Mouse (Mus musculus): ENCODE measurements at regions not wholly inside any gene's neighbourhood (a gene's known extent, or its start where the extent isn't known, plus 50 kb on each side); places are given as distances from the start of the nearest gene placed in this dataset.
A peak's percentile ranks its signal among the peaks of the same experiment; 100 is the strongest.

DNA sequence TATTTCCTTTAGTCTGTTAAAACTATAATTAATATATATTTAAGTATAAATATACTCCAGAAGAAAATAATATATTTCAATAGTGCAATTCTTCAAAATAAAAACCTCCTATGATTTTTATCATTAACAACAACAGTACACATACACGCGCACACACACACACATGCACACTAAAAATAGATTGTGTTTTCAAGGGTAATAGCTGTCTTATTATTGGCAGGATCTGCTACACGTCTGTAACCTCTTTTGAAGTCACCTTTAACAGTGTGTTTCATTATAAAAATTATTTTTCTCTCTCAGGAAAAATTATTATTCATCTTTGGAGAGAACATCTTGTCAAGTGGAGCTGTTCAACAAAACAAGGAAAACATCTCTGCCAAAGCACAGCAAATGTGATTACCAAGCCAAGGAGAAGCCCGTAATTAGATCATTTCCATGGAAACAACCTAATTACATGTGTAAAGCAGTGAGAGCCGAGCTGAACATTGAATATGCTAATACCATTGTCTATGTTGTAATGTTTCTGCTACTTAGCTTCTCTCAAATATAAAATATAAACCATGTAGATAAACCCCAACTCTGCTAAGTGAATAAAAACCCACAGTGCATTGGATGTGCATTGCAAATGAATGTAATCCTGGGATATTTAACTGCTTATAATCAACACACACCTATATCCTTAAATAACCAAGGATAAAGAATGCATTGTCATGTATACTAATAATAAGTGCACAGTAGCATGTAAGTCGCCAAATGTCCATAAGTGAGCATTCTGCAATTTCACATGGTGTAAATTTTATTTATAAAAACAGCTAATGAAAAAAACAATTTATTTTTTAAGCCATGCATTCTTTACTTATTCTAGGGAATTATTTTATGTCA, 719.4 kb upstream of the Tbl1xr1 start:
- no peaks in the 10 kb centered on the region for H3K79me2 ChIP-seq (ENCODE audit: control insufficient read depth, insufficient read depth, low read length)
- no peaks in the 10 kb centered on the region for H3K36me3 ChIP-seq (ENCODE audit: control insufficient read depth, insufficient read depth, low read length)
- no peaks in the 10 kb centered on the region for H3K4me1 ChIP-seq (ENCODE audit: control insufficient read depth, insufficient read depth, low read length)
- no peak for TF ChIP-seq CTCF (IDR thresholded peaks at IDR 0.05; ENCODE audit: low read depth, low read length)
- no peak for TF ChIP-seq POLR2A (IDR thresholded peaks at IDR 0.05; ENCODE audit: extremely low read depth, insufficient read depth, low read length)
- WGBS: 85% methylated on average over 6 of the region's 6 CpGs
- no peak overlapping the region for H3K4me3 ChIP-seq (ENCODE audit: insufficient read depth, low read depth, low read length)
- DNase-seq (ENCODE audit: extremely low read depth, low read depth, low spot score): no peak
- no peak overlapping the region for H3K9ac ChIP-seq (ENCODE audit: low read depth, low read length)
- no peaks in the 10 kb centered on the region for H3K27me3 ChIP-seq (ENCODE audit: control insufficient read depth, insufficient read depth, low read length)
- H3K27ac ChIP-seq (replicated peaks; ENCODE audit: insufficient read depth, low read depth, low read length): no peak overlapping the region

DNA sequence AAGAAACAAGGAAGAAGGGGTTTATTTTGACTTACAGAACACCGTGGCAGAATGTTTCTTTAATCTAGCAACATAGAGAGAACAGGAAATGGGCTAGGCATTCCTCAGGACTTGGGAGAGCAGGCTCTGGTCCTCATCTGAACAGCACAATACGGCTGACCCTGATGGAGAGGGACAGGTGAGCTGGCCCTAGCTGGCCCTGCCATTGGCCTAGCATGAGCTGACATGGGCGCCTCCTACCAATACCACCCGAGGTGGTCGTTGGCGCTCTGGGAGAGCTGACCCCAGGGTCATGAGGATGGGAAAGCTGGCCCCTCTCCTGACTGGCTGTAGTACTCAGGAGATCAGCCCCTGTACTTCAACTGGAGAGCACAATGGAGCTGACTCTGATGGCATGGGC, 718.4 kb upstream of the Tbl1xr1 start:
- TF ChIP-seq POLR2A (IDR thresholded peaks at IDR 0.05; ENCODE audit: extremely low read depth, insufficient read depth, low read length) (no peak), CTCF (IDR thresholded peaks at IDR 0.05; ENCODE audit: low read depth, low read length) (no peak)
- DNase-seq (ENCODE audit: extremely low read depth, low read depth, low spot score): no peak
- no peak overlapping the region for H3K27ac ChIP-seq (replicated peaks; ENCODE audit: insufficient read depth, low read depth, low read length)
- 86% methylated on average over 6 of the region's 6 CpGs for WGBS
- no peaks in the 10 kb centered on the region for H3K36me3 ChIP-seq (ENCODE audit: control insufficient read depth, insufficient read depth, low read length)
- no peaks in the 10 kb centered on the region for H3K79me2 ChIP-seq (ENCODE audit: control insufficient read depth, insufficient read depth, low read length)
- no peak overlapping the region for H3K9ac ChIP-seq (ENCODE audit: low read depth, low read length)
- no peaks in the 10 kb centered on the region for H3K4me1 ChIP-seq (ENCODE audit: control insufficient read depth, insufficient read depth, low read length)
- no peak overlapping the region for H3K4me3 ChIP-seq (ENCODE audit: insufficient read depth, low read depth, low read length)
- H3K27me3 ChIP-seq (ENCODE audit: control insufficient read depth, insufficient read depth, low read length): no peaks in the 10 kb centered on the region

GRCm38 (mm10) chr3:21361069-21361468, 715.4 kb upstream of the Tbl1xr1 start:
- Histone ChIP-seq H3K27me3 (ENCODE audit: control insufficient read depth, insufficient read depth, low read length) (no peaks in the 10 kb centered on the region), H3K79me2 (ENCODE audit: control insufficient read depth, insufficient read depth, low read length) (no peaks in the 10 kb centered on the region), H3K36me3 (ENCODE audit: control insufficient read depth, insufficient read depth, low read length) (no peaks in the 10 kb centered on the region), H3K9ac (ENCODE audit: low read depth, low read length) (no peak overlapping the region), H3K4me1 (ENCODE audit: control insufficient read depth, insufficient read depth, low read length) (no peaks in the 10 kb centered on the region), H3K27ac (replicated peaks; ENCODE audit: insufficient read depth, low read depth, low read length) (no peak overlapping the region), H3K4me3 (ENCODE audit: insufficient read depth, low read depth, low read length) (no peak overlapping the region)
- no peak for DNase-seq (ENCODE audit: extremely low read depth, low read depth, low spot score)
- WGBS: 89% methylated on average over 3 of the region's 3 CpGs
- TF ChIP-seq POLR2A (IDR thresholded peaks at IDR 0.05; ENCODE audit: extremely low read depth, insufficient read depth, low read length): no peak
- TF ChIP-seq CTCF (IDR thresholded peaks at IDR 0.05; ENCODE audit: low read depth, low read length): no peak

DNA sequence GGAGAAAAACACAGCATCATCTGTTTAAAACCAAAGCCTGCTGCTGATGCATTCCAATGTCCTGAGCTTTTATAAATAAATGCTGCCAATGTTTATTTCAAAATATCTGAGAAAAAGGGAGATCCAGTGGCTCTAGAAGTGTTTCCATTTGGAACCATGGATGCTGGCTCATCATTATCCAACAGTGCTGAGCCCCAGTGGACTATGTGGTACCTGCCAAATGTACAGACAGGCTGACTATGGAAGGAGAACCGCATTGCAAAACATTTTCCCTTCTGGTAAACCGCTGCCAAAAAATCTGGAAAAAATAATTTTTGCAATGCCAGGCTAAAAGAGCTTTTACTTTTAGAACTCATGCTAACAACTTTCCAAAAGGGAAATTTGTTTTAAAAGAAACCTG, 696.6 kb upstream of the Tbl1xr1 start:
- Histone ChIP-seq H3K79me2 (ENCODE audit: control insufficient read depth, insufficient read depth, low read length) (no peaks in the 10 kb centered on the region), H3K4me1 (ENCODE audit: control insufficient read depth, insufficient read depth, low read length) (no peaks in the 10 kb centered on the region; the same call in 1 of the 2 replicates), H3K9ac (ENCODE audit: low read depth, low read length) (no peak overlapping the region), H3K27ac (replicated peaks; ENCODE audit: insufficient read depth, low read depth, low read length) (no peak overlapping the region), H3K4me3 (ENCODE audit: insufficient read depth, low read depth, low read length) (no peak overlapping the region), H3K36me3 (ENCODE audit: control insufficient read depth, insufficient read depth, low read length) (no peaks in the 10 kb centered on the region), H3K27me3 (ENCODE audit: control insufficient read depth, insufficient read depth, low read length) (no peaks in the 10 kb centered on the region)
- 87% methylated on average over 2 of the region's 2 CpGs for WGBS
- TF ChIP-seq CTCF (IDR thresholded peaks at IDR 0.05; ENCODE audit: low read depth, low read length): no peak
- no peak for TF ChIP-seq POLR2A (IDR thresholded peaks at IDR 0.05; ENCODE audit: extremely low read depth, insufficient read depth, low read length)
- DNase-seq (ENCODE audit: extremely low read depth, low read depth, low spot score): peak; percentile 20

DNA sequence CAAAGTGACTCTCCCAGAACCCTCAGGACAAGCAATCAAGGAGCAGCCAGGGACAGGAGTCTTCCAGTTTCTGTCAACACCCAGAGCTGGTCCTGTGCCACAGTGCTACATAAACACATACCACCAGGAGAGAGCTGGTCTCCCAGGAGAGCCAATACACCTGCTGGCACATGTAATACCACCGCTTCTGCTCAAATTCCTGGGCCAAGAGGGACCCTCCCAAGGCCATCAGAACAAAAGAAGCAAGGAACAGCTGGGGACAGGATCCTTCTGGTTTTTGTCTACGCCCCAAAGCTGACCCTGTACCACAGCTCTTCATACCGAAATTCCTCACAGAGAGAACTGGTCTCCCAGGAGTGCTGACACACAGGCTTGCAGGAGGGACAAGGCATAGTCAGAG, 695.4 kb upstream of the Tbl1xr1 start:
- no peak for DNase-seq (ENCODE audit: extremely low read depth, low read depth, low spot score)
- H3K36me3 ChIP-seq (ENCODE audit: control insufficient read depth, insufficient read depth, low read length): no peaks in the 10 kb centered on the region
- no peaks in the 10 kb centered on the region for H3K27me3 ChIP-seq (ENCODE audit: control insufficient read depth, insufficient read depth, low read length)
- H3K4me3 ChIP-seq (ENCODE audit: insufficient read depth, low read depth, low read length): no peak overlapping the region
- H3K79me2 ChIP-seq (ENCODE audit: control insufficient read depth, insufficient read depth, low read length): no peaks in the 10 kb centered on the region
- no peaks in the 10 kb centered on the region; the same call in 1 of the 2 replicates for H3K4me1 ChIP-seq (ENCODE audit: control insufficient read depth, insufficient read depth, low read length)
- TF ChIP-seq POLR2A (IDR thresholded peaks at IDR 0.05; ENCODE audit: extremely low read depth, insufficient read depth, low read length) (no peak), CTCF (IDR thresholded peaks at IDR 0.05; ENCODE audit: low read depth, low read length) (no peak)
- H3K27ac ChIP-seq (replicated peaks; ENCODE audit: insufficient read depth, low read depth, low read length): no peak overlapping the region
- 89% methylated on average over 3 of the region's 3 CpGs for WGBS
- no peak overlapping the region for H3K9ac ChIP-seq (ENCODE audit: low read depth, low read length)

DNA sequence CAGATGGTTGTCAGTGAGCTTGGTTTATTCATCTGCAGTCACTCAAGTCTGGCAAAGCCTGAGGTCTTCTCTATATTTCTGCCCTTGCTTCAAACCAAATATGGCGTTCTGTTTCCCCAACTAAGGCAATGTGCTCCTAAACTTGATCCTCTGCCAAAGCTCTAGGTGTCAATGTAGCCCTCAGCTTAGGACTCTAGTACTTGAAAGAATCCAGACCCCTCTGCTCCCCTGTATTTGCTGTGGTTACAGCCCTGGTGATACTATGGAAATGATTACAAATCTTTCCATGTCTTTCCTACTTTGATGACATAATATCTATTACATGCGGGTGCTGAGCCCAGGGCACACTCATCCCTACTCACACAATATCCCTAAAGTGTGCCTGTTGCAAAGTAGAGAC, 672.9 kb upstream of the Tbl1xr1 start:
- Histone ChIP-seq H3K36me3 (ENCODE audit: control insufficient read depth, insufficient read depth, low read length) (no peaks in the 10 kb centered on the region), H3K27ac (replicated peaks; ENCODE audit: insufficient read depth, low read depth, low read length) (no peak overlapping the region), H3K4me3 (ENCODE audit: insufficient read depth, low read depth, low read length) (no peak overlapping the region), H3K4me1 (ENCODE audit: control insufficient read depth, insufficient read depth, low read length) (no peaks in the 10 kb centered on the region), H3K79me2 (ENCODE audit: control insufficient read depth, insufficient read depth, low read length) (no peaks in the 10 kb centered on the region), H3K9ac (ENCODE audit: low read depth, low read length) (no peak overlapping the region), H3K27me3 (ENCODE audit: control insufficient read depth, insufficient read depth, low read length) (peaks cover 2% of the 10 kb centered on the region; the same call in 1 of the 2 replicates)
- TF ChIP-seq CTCF (IDR thresholded peaks at IDR 0.05; ENCODE audit: low read depth, low read length): no peak
- TF ChIP-seq POLR2A (IDR thresholded peaks at IDR 0.05; ENCODE audit: extremely low read depth, insufficient read depth, low read length): no peak
- WGBS: 95% methylated on average over 2 of the region's 2 CpGs
- no peak for DNase-seq (ENCODE audit: extremely low read depth, low read depth, low spot score)
